Mouse (Mus musculus) embryonic facial prominence, embryonic 14.5 days (tissue): ENCODE results near the gene Hmgn5. TPM values are rescaled to one million over a fixed set of nuclear protein-coding genes. Genes with fewer than 3 reads are reported as not detected.

Experiments
- polyA plus RNA-seq: library from polyadenylated mRNA; unstranded; fragments of >200 nt; fragmentation: Nextera tagmentation; extraction: Ambion mirVana; gene quantifications from 2 replicates; pipeline ENCODE4 v1.2.1, GENCODE M21; 2014

Hmgn5 gene
- polyA plus RNA-seq, 1 experiment from 2014 or later = 22.1 TPM

Other genes with a start within 250 kb of the Hmgn5 start
- gene Brwd3, start 179.0 kb downstream of the Hmgn5 start, polyA plus RNA-seq = 3.3 and 4.3 TPM in 2 replicates
- 88.5 and 102 TPM in 2 replicates for gene Sh3bgrl, start 82.0 kb upstream of the Hmgn5 start, polyA plus RNA-seq
- gene Gm6377, start 183.4 kb upstream of the Hmgn5 start, polyA plus RNA-seq = 0.43 TPM in 1 of 2 replicates, not detected in the other